Mouse (Mus musculus) olfactory bulb, adult 2 months (tissue): ENCODE results near the gene Prss2. TPM values are rescaled to one million over a fixed set of nuclear protein-coding genes. Genes with fewer than 3 reads are reported as not detected.
"Not testable (repeated sequence)": the region's sequence is repeated elsewhere in the genome, so short reads cannot be mapped to it uniquely, and the experiment has no call there.

Source experiments
- H3K27ac ChIP-seq: fragments of 200-500 bp; 2 replicates; pipeline ENCODE4 v1.5.1; 2012; ENCODE audit warnings: low read depth, low read length; ENCODE audit not compliant: insufficient read depth
- H3K4me1 ChIP-seq: fragments of 200-500 bp; 2 replicates; pipeline ENCODE4 v1.6.1; 2012; ENCODE audit warnings: low read length; ENCODE audit not compliant: control insufficient read depth, insufficient read depth
- H3K4me3 ChIP-seq: fragments of 200-500 bp; 2 replicates; pipeline ENCODE4 v1.5.1; 2012; ENCODE audit warnings: mild to moderate bottlenecking, low read depth, low read length, moderate library complexity; ENCODE audit not compliant: insufficient read depth
- CTCF ChIP-seq: fragments of 200-500 bp; IDR thresholded peaks from 2 replicates; pipeline ENCODE4 v1.5.1; 2012; ENCODE audit warnings: low read depth, mild to moderate bottlenecking, low read length, moderate library complexity; ENCODE audit not compliant: insufficient read depth
- POLR2A ChIP-seq: fragments of 200-500 bp; IDR thresholded peaks from 2 replicates; pipeline ENCODE4 v1.6.1; 2012; ENCODE audit warnings: mild to moderate bottlenecking, low read depth, low read length, moderate library complexity; ENCODE audit not compliant: insufficient read depth
- WGBS: fragments of 180-500 bp; shearing (Covaris S2); methylation state at CpG from one replicate; pipeline ENCODE4 v1.1.7; 2018; 5-methylcytosine and 5-hydroxymethylcytosine counted together
- polyA plus RNA-seq: library from polyadenylated mRNA; stranded (reverse); fragments of >200 nt; gene quantifications from 2 replicates; pipeline ENCODE4 v1.2.4, GENCODE M21; 2012; ENCODE audit warnings: low replicate concordance; ENCODE audit not compliant: missing spikeins, insufficient read depth, insufficient read length

The Prss2 gene
- polyA plus RNA-seq, 1 experiment, result not detected

DNA sequence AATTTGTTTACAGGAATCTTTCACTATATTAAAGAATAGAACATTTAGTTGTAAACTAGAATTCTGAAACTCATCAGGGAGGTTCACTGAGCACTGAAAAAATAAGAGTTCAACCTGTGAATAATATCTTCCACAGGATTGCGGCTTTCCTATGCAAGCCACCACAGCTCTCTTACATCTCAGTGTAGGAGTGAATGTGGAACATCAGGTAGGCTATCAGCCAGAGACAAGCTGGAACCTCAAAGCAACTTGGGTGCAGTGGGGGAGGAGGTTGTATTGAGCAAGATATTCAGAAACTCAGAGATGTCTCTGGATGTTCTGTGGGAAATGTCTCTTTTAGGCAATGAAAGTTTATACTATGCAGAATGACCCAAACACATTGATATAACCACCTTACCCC is 15.8 kb downstream of the Prss2 start:
- Histone ChIP-seq H3K4me3 (no peak overlapping the region), H3K27ac (no peak overlapping the region), H3K4me1 (no peaks in the 10 kb centered on the region)
- no peak for TF ChIP-seq POLR2A
- no peak for TF ChIP-seq CTCF
- 95% methylated on average over 1 of the region's 1 CpGs for WGBS

DNA sequence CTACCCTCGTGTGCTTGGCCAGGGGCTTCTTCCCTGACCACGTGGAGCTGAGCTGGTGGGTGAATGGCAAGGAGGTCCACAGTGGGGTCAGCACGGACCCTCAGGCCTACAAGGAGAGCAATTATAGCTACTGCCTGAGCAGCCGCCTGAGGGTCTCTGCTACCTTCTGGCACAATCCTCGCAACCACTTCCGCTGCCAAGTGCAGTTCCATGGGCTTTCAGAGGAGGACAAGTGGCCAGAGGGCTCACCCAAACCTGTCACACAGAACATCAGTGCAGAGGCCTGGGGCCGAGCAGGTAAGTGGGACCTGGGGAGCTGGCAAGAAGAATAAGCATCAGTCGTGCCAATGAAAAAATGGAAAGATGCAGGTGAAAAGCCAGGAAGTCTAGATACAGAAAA is 16.7 kb downstream of the Prss2 start:
- not testable (repeated sequence) for H3K27ac ChIP-seq, H3K4me3 ChIP-seq, H3K4me1 ChIP-seq
- 79% methylated on average over 7 of the region's 8 CpGs for WGBS

DNA sequence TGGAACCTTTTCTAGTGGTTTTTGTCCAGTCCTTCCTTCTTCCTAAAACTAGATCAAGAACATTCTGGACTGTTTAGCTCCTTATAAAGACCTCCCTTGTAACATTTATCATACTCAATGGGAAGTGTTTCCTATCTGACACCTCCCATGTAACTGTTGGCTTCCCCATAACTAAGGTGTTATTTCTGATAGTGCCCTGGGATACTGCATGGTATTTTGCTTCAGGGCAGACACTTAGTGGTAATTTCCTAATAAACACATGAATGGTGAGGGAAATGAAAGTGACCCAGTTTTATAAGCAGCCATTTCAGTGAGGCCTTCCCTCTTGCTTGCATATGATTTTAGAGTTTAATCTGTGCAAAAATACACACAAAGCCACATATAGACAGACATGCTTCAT is 19.2 kb downstream of the Prss2 start:
- peaks cover 9% of the 10 kb centered on the region for H3K4me1 ChIP-seq
- TF ChIP-seq CTCF (no peak), POLR2A (no peak)
- H3K4me3 ChIP-seq, result no peak overlapping the region
- no peak overlapping the region for H3K27ac ChIP-seq

DNA sequence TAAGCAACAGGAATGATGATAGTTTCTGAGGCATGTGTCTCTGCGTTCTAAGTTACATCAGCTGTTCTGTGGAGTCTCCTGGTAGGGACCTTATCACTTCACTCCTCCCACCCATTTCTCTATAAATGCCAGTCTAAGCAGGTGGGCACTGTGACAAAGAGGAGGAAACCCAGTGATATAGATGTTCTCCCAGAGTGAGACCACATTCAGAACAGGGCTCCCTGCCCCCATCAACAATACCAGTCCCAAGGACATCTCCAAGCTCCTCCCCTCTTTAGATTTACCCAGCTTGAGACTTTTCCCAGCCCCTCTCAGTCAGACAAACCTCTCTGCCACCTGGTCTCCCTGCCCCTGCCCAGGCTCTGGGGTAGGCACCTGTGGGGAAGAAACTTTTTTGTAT is 20.2 kb downstream of the Prss2 start:
- H3K4me1 ChIP-seq, result peaks cover 9% of the 10 kb centered on the region
- H3K27ac ChIP-seq, result no peak overlapping the region
- WGBS, result 79% methylated on average over 1 of the region's 1 CpGs
- TF ChIP-seq POLR2A (no peak), CTCF (no peak)
- no peak overlapping the region for H3K4me3 ChIP-seq

DNA sequence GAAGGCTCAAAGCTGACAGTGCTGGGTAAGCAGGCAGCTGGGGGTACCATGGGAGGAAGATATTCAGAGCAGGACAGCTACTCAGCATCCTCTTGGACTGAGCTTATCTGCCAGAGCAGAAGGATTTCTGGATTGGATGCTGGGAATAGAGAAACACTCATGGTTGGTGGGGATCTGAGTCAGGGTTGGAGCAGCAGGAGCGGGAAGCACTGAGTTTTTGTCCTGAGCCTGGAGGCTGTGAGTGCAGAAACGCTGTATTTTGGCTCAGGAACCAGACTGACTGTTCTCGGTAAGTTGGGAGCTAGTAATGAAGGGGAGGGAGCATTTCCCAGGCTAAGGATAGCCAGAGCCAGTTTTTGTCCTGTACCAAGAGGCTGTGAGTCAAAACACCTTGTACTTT is 21.4 kb downstream of the Prss2 start:
- no peak for TF ChIP-seq POLR2A
- TF ChIP-seq CTCF, result no peak
- Histone ChIP-seq H3K27ac (no peak overlapping the region), H3K4me1 (peaks cover 9% of the 10 kb centered on the region), H3K4me3 (peak overlapping the region; percentile 17; the same call in 1 of the 2 replicates)
- 15% methylated on average over 3 of the region's 3 CpGs for WGBS

DNA sequence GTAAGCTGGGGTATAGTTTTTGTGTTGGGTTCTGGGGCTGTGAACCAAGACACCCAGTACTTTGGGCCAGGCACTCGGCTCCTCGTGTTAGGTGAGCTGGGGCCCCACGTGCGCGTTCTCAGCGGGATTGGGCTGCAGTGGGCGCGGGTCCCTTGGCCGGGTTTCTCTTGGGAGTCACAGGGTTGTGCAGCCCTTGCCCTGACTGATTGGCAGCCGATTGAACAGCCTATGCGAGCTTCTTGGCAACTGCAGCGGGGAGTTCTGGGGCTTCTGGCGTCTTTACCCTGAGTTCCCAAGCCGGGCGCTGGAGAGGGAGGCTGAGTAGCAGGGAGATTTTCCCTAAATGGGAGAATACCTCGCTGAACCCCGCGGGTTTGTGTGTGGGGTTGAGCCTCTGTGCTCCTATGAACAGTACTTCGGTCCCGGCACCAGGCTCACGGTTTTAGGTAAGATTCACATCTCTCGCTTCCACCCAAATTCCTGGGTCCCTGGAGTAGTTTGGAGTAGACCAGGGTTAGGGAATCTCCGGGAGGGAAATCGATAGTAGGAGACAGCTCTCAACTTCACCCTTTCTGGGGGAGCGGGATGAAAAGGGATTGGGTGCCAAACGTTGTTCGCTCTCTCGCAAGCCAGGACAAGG is 21.9 kb downstream of the Prss2 start:
- Histone ChIP-seq H3K4me3 (peak overlapping the region; percentile 17), H3K27ac (no peak overlapping the region), H3K4me1 (peaks cover 9% of the 10 kb centered on the region)
- 7% methylated on average over 28 of the region's 28 CpGs for WGBS
- TF ChIP-seq POLR2A, result no peak
- TF ChIP-seq CTCF, result no peak

DNA sequence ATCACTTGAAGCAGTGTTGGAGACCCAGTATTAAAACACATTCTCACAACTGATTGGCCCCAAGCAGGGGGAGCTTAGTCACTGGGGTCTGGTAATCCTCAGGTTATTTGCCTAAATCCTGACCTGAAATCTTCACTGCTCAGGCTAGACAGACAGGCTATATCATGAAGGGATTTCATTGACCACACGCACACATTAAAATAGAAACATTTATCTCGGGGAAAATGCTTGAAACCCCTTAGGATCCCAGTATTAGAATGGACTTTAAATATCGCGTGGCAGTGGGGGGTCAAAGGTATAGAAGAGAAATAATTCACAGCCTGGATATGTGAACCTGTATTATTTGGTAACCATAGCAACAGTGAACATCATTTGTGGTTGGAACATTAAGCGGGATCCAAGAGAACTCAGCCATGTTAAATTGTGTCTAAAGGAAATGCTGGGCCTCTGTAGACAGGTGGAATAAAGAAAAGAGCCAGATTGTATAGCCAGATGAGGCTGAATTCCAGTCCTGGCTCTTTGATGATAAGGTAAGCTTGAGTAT is 22.9 kb downstream of the Prss2 start:
- Histone ChIP-seq H3K4me1 (peaks cover 9% of the 10 kb centered on the region), H3K27ac (no peak overlapping the region), H3K4me3 (no peak overlapping the region)
- 74% methylated on average over 5 of the region's 5 CpGs for WGBS
- TF ChIP-seq CTCF (no peak), POLR2A (no peak)

DNA sequence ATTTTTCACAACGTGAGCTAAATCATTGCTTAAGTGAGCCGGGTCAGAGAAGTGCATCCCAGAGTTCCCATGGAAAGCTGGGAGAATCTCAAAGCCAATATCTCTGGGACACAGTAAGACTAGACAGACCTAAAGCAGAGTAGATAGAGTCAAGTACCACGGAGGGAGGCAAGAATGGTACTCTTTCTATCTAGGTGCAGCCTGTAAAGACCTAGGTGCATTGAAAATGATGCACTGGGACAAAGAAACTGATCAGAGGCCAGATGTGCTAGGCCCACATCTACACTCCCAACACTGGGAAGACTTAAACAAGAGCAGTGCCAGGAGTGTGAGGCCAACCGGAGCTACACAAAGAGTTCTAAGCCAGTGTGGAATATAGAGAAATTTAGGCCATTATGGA is 23.7 kb downstream of the Prss2 start:
- Histone ChIP-seq H3K4me3 (no peak overlapping the region), H3K4me1 (peaks cover 9% of the 10 kb centered on the region), H3K27ac (no peak overlapping the region; the same call in 1 of the 2 replicates)
- TF ChIP-seq POLR2A, result no peak
- TF ChIP-seq CTCF, result no peak
- 87% methylated on average over 4 of the region's 4 CpGs for WGBS

DNA sequence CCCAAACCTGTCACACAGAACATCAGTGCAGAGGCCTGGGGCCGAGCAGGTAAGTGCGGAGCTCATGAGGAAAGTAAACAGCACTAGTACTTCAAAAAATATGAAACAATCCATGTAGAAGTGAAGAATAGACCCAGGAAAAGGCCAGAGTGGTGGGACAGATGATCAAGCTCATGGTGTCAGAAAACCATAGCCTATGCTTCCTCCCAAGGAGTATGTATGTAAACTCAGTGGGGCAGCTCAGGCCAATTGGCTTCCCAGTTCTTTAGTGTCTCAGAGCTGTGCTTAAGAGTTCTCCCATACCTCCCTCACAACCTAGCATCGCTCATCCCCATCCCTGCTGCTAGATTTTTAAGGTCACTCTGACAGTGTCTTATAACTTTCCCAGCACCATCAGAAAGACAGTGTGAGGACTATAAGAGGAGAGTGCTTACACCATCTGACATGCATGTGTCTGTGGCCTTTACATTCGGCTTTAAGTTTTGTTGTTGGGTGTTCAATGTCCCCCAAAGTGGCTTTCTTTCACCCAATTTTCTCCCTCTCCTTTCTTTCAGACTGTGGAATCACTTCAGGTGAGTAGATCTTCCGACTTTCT is 25.6 kb downstream of the Prss2 start:
- no peak overlapping the region for H3K27ac ChIP-seq
- 93% methylated on average over 5 of the region's 5 CpGs for WGBS
- H3K4me1 ChIP-seq, result peaks cover 9% of the 10 kb centered on the region
- no peak for TF ChIP-seq CTCF
- no peak for TF ChIP-seq POLR2A
- no peak overlapping the region for H3K4me3 ChIP-seq

DNA sequence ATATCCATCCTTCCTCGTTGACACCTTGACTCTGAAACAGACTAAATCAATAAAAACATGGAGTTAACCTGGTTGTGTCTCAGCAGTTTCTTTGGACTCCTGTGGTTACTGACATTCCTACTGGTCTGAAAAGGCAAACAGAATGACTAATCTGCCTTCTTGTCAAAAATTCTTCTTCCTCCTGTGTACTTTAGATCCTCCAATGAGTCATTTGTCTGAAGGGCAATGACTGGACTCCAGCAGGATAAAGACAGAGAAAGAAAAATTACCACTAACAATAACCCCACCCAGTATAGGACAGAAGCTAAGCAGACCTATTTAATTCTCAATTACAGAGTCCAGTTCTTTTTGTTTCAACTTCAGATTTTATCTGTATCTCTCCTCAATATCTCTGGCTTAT is 26.7 kb downstream of the Prss2 start:
- TF ChIP-seq CTCF (no peak), POLR2A (no peak)
- no peak overlapping the region for H3K4me3 ChIP-seq
- WGBS, result 57% methylated on average over 1 of the region's 1 CpGs
- no peak overlapping the region for H3K27ac ChIP-seq
- H3K4me1 ChIP-seq, result peaks cover 6% of the 10 kb centered on the region
